Mouse (Mus musculus) urinary bladder, postnatal 14 days (tissue): ENCODE data around the gene Slc24a1.

Source experiments
- DNase-seq: peaks from one replicate; pipeline ENCODE4 v3.0.0; 2021; ENCODE audit warnings: low spot score

Slc24a1 gene

GRCm38 (mm10) chr9:64937491-64937890, 13.9 kb downstream of the Slc24a1 start:
- DNase-seq, result no peak

DNA sequence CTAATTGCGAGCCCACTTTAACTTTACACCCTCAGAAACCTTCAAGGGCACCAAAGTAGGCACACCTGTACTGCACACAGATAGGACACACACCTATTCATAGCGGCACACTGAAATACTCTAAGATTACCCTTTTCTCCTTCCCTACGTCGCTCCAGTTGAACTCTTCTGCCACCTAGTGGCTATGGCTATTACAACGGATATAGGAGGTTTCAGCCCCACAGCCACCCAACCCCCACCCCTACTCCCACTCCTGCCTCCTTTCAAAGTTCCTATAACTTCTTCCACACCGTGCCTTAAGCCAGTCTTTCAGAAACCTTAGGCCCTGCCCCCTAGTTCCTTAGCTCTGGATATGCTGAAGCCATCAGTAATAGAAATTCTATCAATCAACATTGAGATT, 14.9 kb downstream of the Slc24a1 start:
- peak; percentile 66 for DNase-seq

DNA sequence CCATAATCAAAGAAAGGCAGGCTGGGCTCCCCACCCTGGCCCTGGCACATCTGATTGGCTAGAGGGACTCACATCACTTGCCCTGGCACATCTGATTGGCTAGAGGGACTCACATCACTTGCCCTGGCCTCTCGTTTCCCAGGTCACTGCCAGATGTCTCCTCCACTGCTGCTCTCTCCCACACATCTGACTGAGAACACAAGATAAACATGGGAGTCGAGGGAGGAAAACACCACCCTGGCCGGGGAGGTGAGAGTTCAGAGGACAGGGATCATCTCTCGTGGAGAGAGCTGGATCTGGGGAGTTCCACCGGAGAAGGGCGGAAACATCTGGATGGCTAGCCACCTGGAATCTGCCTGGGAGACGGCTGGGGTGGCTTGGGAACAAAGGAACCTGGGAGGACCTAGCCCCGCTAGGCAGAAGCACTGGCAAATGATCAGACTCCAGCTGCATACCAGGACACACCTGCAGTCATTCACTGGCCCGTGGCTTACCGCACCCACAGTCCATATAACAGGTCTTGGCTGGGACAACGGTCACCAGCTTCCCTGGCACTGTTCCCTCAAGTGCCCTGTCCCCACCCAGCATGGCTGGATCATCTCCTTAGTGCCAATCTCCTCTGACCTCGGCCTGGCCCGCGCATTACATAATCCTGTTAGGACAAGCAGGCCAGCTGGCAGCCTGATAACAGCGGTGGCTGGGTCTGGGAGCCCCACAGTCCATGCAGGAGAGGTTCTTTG, 17.2 kb downstream of the Slc24a1 start:
- peak; percentile 35 for DNase-seq

- no peak for DNase-seq
These were observed 19.4 kb downstream of the Slc24a1 start for GRCm38 (mm10) chr9:64931751-64932610.

DNA sequence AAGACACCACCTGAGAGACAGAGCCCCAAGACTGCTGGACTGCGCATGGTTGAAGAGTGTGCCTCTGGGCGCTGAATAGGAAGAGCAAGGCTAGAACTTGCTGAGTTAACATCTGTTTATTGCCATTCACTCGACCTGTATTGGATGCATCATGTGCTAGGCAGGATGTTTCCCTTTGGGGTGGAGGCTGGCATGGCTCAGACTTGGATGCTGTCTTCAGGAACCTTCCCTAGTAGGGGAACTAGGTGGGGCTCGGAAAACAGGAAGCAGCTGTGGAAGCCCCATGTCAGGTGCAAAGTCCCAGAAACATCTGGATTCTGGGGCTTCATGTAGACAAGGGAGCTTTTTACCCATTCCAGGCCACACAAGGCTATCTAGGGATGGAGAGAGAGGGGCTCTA, 21.2 kb downstream of the Slc24a1 start:
- DNase-seq, result no peak

GRCm38 (mm10) chr9:64926201-64926991, 25.0 kb downstream of the Slc24a1 start:
- DNase-seq, result peak; percentile 60

DNA sequence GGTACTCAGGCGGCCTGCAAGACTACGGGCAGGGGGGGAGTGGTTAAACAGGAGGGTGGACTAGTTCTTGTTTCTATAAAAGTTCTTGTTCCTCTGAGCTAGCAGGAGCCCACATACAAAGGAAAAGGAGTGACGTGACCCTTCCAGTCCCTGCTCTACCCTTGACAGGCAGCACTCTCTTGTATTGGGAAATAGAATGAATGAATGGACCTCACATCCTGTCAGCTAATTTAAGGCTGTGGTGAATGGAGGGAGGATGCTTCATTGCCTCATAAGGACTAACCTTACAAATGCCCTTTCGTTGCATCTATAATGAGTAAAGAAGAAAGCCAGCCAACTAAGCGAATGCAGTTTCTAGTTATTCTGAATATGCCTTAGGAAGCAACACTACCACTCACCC, 25.6 kb downstream of the Slc24a1 start:
- DNase-seq, result no peak

DNA sequence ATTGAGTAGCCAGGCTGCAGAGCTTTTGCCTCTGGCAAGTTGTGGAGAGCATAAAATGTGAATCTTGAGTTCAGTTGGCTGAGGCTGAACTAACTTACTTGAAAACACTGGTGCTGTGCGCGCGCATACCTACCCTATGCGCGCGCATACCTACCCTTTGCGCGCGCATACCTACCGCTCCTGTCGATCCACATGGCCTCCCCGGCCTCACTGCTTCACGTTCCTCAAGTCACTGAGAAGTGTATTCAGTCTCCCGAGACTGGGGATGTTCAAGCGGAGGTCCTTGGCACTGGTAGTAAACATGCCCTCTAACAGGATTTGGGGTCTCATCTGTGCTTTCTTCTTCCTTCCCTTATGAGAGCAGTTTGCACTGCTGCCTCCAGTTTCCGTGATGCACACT, 32.8 kb downstream of the Slc24a1 start:
- DNase-seq, result peak; percentile 30

DNA sequence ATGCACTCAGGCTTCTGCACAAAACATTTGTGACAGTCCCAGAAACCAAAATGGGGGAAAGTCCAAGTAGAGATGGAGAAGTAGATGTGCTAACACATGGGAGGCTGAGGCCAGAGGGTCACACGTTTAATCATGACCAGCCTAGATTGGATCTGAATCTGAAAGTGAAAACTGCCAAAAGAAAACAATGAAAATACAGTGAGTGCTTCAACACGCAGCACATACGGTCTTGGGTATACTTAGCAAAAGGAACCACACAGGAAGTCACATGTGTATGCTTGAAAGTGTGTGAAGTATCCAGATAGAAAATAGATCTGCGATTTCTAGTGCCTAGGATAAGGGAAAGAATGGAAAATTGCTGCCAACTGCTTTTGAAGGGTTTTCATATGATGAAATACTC, 36.8 kb downstream of the Slc24a1 start:
- DNase-seq, result no peak

DNA sequence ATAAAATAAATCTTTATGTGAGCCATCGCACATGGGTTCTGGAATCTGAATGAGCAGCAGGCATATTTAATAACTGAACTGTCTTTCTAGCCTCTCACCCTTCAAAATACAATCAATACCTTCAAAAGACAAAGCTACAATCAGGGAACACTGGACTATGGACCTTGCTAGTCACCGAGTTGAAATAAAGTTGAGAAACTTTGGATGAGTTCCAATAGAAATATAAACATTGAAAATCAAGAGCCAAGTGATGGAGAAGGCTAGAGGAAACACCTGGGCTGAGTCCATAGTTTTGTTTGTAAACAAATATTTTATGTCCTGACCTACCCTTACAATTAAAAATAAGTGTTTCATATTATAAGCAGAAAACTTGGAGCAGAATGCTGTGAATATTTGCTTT, 37.4 kb downstream of the Slc24a1 start:
- DNase-seq, result no peak

- no peak for DNase-seq
These were observed 38.0 kb downstream of the Slc24a1 start for GRCm38 (mm10) chr9:64913406-64913805.

GRCm38 (mm10) chr9:64907441-64907840, 44.0 kb downstream of the Slc24a1 start:
- no peak for DNase-seq

- DNase-seq, result no peak
These were observed 46.3 kb downstream of the Slc24a1 start for GRCm38 (mm10) chr9:64904917-64905640.

- DNase-seq, result peak; percentile 83
These were observed 48.0 kb downstream of the Slc24a1 start for GRCm38 (mm10) chr9:64903386-64903785.

GRCm38 (mm10) chr9:64902866-64903265, 48.5 kb downstream of the Slc24a1 start:
- DNase-seq, result no peak

GRCm38 (mm10) chr9:64896605-64897004, 54.8 kb downstream of the Slc24a1 start:
- DNase-seq, result no peak

DNA sequence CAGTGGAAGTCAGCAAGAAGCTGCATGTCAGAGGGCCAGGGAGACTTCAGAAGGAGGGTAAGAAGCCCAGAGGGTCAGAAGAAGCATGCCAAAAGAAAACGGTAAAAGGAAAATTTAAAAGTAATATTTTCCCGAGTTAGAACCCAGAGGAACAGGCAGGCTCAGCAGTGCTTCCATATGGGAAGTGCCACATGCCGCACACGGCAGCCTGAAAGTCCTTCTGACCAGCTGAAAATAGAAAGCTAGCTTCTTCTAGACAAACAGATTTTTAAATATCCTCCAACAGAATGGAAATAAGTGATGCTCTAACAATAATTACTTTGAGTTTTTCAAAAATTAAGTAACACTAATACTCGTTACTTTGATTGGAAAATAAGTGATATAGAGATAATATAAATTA, 65.4 kb downstream of the Slc24a1 start:
- DNase-seq, result no peak
